Mouse (Mus musculus) layer of hippocampus, adult 2 months (tissue): ENCODE measurements around the gene Psmd9. TPM values are rescaled to one million over a fixed set of nuclear protein-coding genes. Genes with fewer than 3 reads are reported as not detected.
A peak's percentile ranks its signal among the peaks of the same experiment; 100 is the strongest.
"Not testable (repeated sequence)": the region's sequence is repeated elsewhere in the genome, so short reads cannot be mapped to it uniquely, and the experiment has no call there.

Experiments
- DNase-seq, 2 experiments: peaks; one replicate each; pipeline ENCODE4 v3.0.0; 2022; ENCODE audit warnings: low spot score in 2 of 2
- H3K27ac ChIP-seq: fragments of 200-600 bp; 2 replicates; pipeline ENCODE4 v1.8.1; 2022
- H3K4me3 ChIP-seq: fragments of 200-600 bp; 2 replicates; pipeline ENCODE4 v1.8.1; 2022; ENCODE audit warnings: mild to moderate bottlenecking
- CTCF ChIP-seq: fragments of 200-600 bp; conservative IDR thresholded peaks from 2 replicates; pipeline ENCODE4 v1.8.1; 2022; ENCODE audit warnings: antibody characterized with exemption, mild to moderate bottlenecking, moderate library complexity
- total RNA-seq, 2 experiments: library from RNA; stranded (reverse); gene quantifications; 2 replicates each; pipeline ENCODE4 v1.2.3; 2021

Psmd9 gene
- total RNA-seq, 2 experiments from 2014 or later: 27.8 to 30.4 TPM

- DNase-seq: no peak
- TF ChIP-seq CTCF: no peak
- Histone ChIP-seq H3K4me3 (no peak overlapping the region), H3K27ac (no peak overlapping the region)
Observed at GRCm38 (mm10) chr5:123194856-123195255, 25.6 kb downstream of the Psmd9 start.

GRCm38 (mm10) chr5:123195500-123196000 lies 26.3 kb downstream of the Psmd9 start:
- Histone ChIP-seq H3K4me3 (no peak overlapping the region), H3K27ac (no peak overlapping the region)
- DNase-seq: no peak
- no peak for TF ChIP-seq CTCF

GRCm38 (mm10) chr5:123196746-123197145 lies 27.5 kb downstream of the Psmd9 start:
- no peak overlapping the region for H3K27ac ChIP-seq
- no peak overlapping the region for H3K4me3 ChIP-seq
- TF ChIP-seq CTCF: no peak
- DNase-seq: no peak

GRCm38 (mm10) chr5:123198523-123198922 lies 29.3 kb downstream of the Psmd9 start:
- no peak for TF ChIP-seq CTCF
- no peak for DNase-seq
- H3K27ac ChIP-seq: no peak overlapping the region
- no peak overlapping the region for H3K4me3 ChIP-seq

GRCm38 (mm10) chr5:123200816-123201522 lies 31.8 kb downstream of the Psmd9 start:
- DNase-seq, H3K27ac ChIP-seq, H3K4me3 ChIP-seq: not testable (repeated sequence)

- Histone ChIP-seq H3K4me3 (no peak overlapping the region), H3K27ac (no peak overlapping the region)
- DNase-seq: no peak
- TF ChIP-seq CTCF: no peak
Observed at GRCm38 (mm10) chr5:123201523-123201892, 32.3 kb downstream of the Psmd9 start.

GRCm38 (mm10) chr5:123201987-123202386 lies 32.8 kb downstream of the Psmd9 start:
- no peak for DNase-seq
- TF ChIP-seq CTCF: no peak
- Histone ChIP-seq H3K4me3 (no peak overlapping the region), H3K27ac (no peak overlapping the region)

GRCm38 (mm10) chr5:123202771-123203170 lies 33.6 kb downstream of the Psmd9 start:
- TF ChIP-seq CTCF: 0 out of 2 replicates have a peak, but pooled peaks have one; percentile 14
- H3K27ac ChIP-seq, H3K4me3 ChIP-seq, DNase-seq: not testable (repeated sequence)

GRCm38 (mm10) chr5:123203591-123203990 lies 34.4 kb downstream of the Psmd9 start:
- H3K27ac ChIP-seq, DNase-seq, H3K4me3 ChIP-seq: not testable (repeated sequence)

- not testable (repeated sequence) for H3K27ac ChIP-seq, DNase-seq
Observed at GRCm38 (mm10) chr5:123222346-123223050, 53.3 kb downstream of the Psmd9 start.

GRCm38 (mm10) chr5:123223051-123223410 lies 53.8 kb downstream of the Psmd9 start:
- Histone ChIP-seq H3K27ac (no peak overlapping the region), H3K4me3 (no peak overlapping the region)
- no peak for TF ChIP-seq CTCF
- DNase-seq: no peak

More at GRCm38 (mm10) chr5:123222346-123223050, 53.3 kb downstream of the Psmd9 start:
- H3K4me3 ChIP-seq: not testable (repeated sequence)

- not testable (repeated sequence) for H3K27ac ChIP-seq, H3K4me3 ChIP-seq, DNase-seq
- TF ChIP-seq CTCF: peak; percentile 29; the same call in 1 of the 2 replicates
Observed at GRCm38 (mm10) chr5:123223861-123224260, 54.6 kb downstream of the Psmd9 start.

GRCm38 (mm10) chr5:123226851-123227250 lies 57.6 kb downstream of the Psmd9 start:
- no peak for DNase-seq
- no peak for TF ChIP-seq CTCF
- Histone ChIP-seq H3K27ac (no peak overlapping the region), H3K4me3 (no peak overlapping the region)
